Mouse (Mus musculus): ENCODE measurements around the gene Stx6. TPM values are rescaled to one million over a fixed set of nuclear protein-coding genes. Genes with fewer than 3 reads are reported as not detected.

Gene Stx6
- total and polyA plus RNA-seq, 3 experiments: 26.0 to 33.4 (median 31.8) TPM

DNA sequence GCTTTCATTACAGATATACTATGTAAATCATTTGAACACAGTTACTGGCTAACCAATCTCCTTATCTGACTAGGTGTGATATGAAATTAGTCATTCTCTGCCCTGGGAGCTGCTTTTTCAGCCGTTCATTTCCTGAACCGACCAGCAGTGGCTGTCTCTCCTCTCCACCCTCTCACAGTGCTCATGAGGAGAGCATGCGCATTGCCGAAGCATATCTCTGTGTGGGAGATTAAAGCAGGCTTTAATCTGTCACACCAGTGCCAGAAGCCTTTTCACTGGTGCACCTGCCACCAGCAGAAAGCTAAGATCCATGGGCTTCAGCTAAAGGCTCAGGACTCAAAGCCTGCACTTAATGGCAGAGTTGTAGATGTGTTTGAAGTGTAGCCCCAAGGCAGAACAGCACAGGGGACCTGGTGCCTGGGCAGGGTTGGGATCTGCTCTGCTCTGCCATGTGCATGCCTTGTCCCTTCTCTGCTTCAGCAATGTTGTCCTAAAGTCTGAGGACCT is 42.9 kb downstream of the Stx6 start:
- no peak overlapping the region for H3K4me3 ChIP-seq (replicated peaks in 1 of 3; ENCODE audit: low read depth in 2 of 3, low read length in 2 of 3, poor library complexity in 1 of 3)
- H3K36me3 ChIP-seq (replicated peaks in 1 of 2; ENCODE audit: control insufficient read depth in 1 of 2, insufficient read depth in 1 of 2, low read length in 1 of 2): peaks cover 42 to 93% of the 10 kb centered on the region in 2 experiments
- in situ Hi-C loops (cut with MboI; ENCODE audit: low pct_ligation_motif_present, low pct_unique_long_range_greater_than_20kb, low sequenced_read_pairs): loop anchor here (25.0 kb wide), 1 partner anchor 914 kb away; no protein-coding TSS in a partner anchor
- no peak overlapping the region for H3K27ac ChIP-seq (ENCODE audit: insufficient read depth, low read depth)
- peaks cover 3 to 14% of the 10 kb centered on the region in 2 experiments for H3K4me1 ChIP-seq (ENCODE audit: control insufficient read depth in 1 of 2, insufficient read depth in 2 of 2)
- dilution Hi-C loops (cut with MboI; ENCODE audit: extremely low pct_ligation_motif_present, extremely low pct_unique_long_range_greater_than_20kb, low sequenced_read_pairs): loop anchor here (25.0 kb wide), 1 partner anchor 164 kb away; no protein-coding TSS in a partner anchor
- no peak overlapping the region for H3K9ac ChIP-seq (ENCODE audit: insufficient read depth, low read depth)
- peaks cover 3% of the 10 kb centered on the region for H3K9me3 ChIP-seq (replicated peaks; ENCODE audit: low read length)
- no peak for TF ChIP-seq CTCF (conservative IDR thresholded peaks at IDR 0.05 in 1 of 2, IDR thresholded peaks at IDR 0.05 in 1 of 2; ENCODE audit: low read depth in 2 of 2, low read length in 2 of 2)
- TF ChIP-seq SIN3A (IDR thresholded peaks at IDR 0.05; ENCODE audit: low read length): no peak
- TF ChIP-seq POLR2A (IDR thresholded peaks at IDR 0.05; ENCODE audit: low read depth, low read length): no peak
- TF ChIP-seq JUN (IDR thresholded peaks at IDR 0.05; ENCODE audit: insufficient read depth, low read depth, low read length): no peak
- TF ChIP-seq MAFK (IDR thresholded peaks at IDR 0.05; ENCODE audit: insufficient replicate concordance, low read length): no peak
- no peak for TF ChIP-seq NELFE (IDR thresholded peaks at IDR 0.05; ENCODE audit: low read depth, low read length)
- no peak for TF ChIP-seq TBP (conservative IDR thresholded peaks at IDR 0.05; ENCODE audit: low read depth, low read length)
- TF ChIP-seq RAD21 (IDR thresholded peaks at IDR 0.05; ENCODE audit: low read depth, low read length): no peak
- no peak for TF ChIP-seq PAX5 (IDR thresholded peaks at IDR 0.05; ENCODE audit: low read length)
- no peak for TF ChIP-seq USF1 (IDR thresholded peaks at IDR 0.05; ENCODE audit: low read depth, low read length)
- TF ChIP-seq ZC3H11A (IDR thresholded peaks at IDR 0.05; ENCODE audit: low read depth, low read length): no peak
- no peak for TF ChIP-seq EP300 (IDR thresholded peaks at IDR 0.05; ENCODE audit: low read length)
- TF ChIP-seq CHD2 (IDR thresholded peaks at IDR 0.05; ENCODE audit: low read length): no peak
- no peak for TF ChIP-seq GABPA (IDR thresholded peaks at IDR 0.05; ENCODE audit: insufficient replicate concordance, low read depth, low read length)
- no peak for DNase-seq (ENCODE audit: extremely low read depth)
- no peaks in the 10 kb centered on the region for H3K27me3 ChIP-seq (replicated peaks)
- H3K79me2 ChIP-seq (replicated peaks; ENCODE audit: control insufficient read depth, extremely low read depth, insufficient read depth, poor library complexity, severe bottlenecking): no peaks in the 10 kb centered on the region
- H3K4me2 ChIP-seq (ENCODE audit: insufficient read depth, low read depth, poor library complexity, severe bottlenecking): no peak overlapping the region

- Histone ChIP-seq H3K27me3 (replicated peaks) (no peaks in the 10 kb centered on the region), H3K4me3 (replicated peaks in 1 of 3; ENCODE audit: low read depth in 2 of 3, low read length in 2 of 3, poor library complexity in 1 of 3) (no peak overlapping the region), H3K9me3 (replicated peaks; ENCODE audit: low read length) (peaks cover 3% of the 10 kb centered on the region), H3K36me3 (replicated peaks in 1 of 2; ENCODE audit: control insufficient read depth in 1 of 2, insufficient read depth in 1 of 2, low read length in 1 of 2) (peaks cover 42 to 92% of the 10 kb centered on the region in 2 experiments), H3K4me1 (ENCODE audit: control insufficient read depth in 1 of 2, insufficient read depth in 2 of 2) (peaks cover 3 to 14% of the 10 kb centered on the region in 2 experiments), H3K27ac (ENCODE audit: insufficient read depth, low read depth) (no peak overlapping the region), H3K4me2 (ENCODE audit: insufficient read depth, low read depth, poor library complexity, severe bottlenecking) (no peak overlapping the region), H3K79me2 (replicated peaks; ENCODE audit: control insufficient read depth, extremely low read depth, insufficient read depth, poor library complexity, severe bottlenecking) (no peaks in the 10 kb centered on the region), H3K9ac (ENCODE audit: insufficient read depth, low read depth) (no peak overlapping the region)
- DNase-seq (ENCODE audit: extremely low read depth): no peak
- TF ChIP-seq IRF4 (IDR thresholded peaks at IDR 0.05; ENCODE audit: low read depth, low read length) (no peak), E2F4 (IDR thresholded peaks at IDR 0.05; ENCODE audit: insufficient replicate concordance, low read depth, low read length) (no peak), EP300 (IDR thresholded peaks at IDR 0.05; ENCODE audit: low read length) (no peak), MAFK (IDR thresholded peaks at IDR 0.05; ENCODE audit: insufficient replicate concordance, low read length) (no peak), TCF12 (IDR thresholded peaks at IDR 0.05; ENCODE audit: low read depth, low read length) (no peak), JUND (conservative IDR thresholded peaks at IDR 0.05; ENCODE audit: low read depth, low read length) (no peak), POLR2AphosphoS2 (IDR thresholded peaks at IDR 0.05; ENCODE audit: low read depth, low read length) (no peak), RCOR1 (conservative IDR thresholded peaks at IDR 0.05; ENCODE audit: low read depth, low read length) (no peak), RAD21 (IDR thresholded peaks at IDR 0.05; ENCODE audit: low read depth, low read length) (no peak), CTCF (conservative IDR thresholded peaks at IDR 0.05 in 1 of 2, IDR thresholded peaks at IDR 0.05 in 1 of 2; ENCODE audit: low read depth in 2 of 2, low read length in 2 of 2) (no peak), MAX (IDR thresholded peaks at IDR 0.05; ENCODE audit: low read length) (no peak), SMC3 (IDR thresholded peaks at IDR 0.05; ENCODE audit: low read depth, low read length) (no peak)
- in situ Hi-C loops (cut with MboI; ENCODE audit: low pct_ligation_motif_present, low pct_unique_long_range_greater_than_20kb, low sequenced_read_pairs) (loop anchor here (25.0 kb wide), 1 partner anchor 915 kb away; no protein-coding TSS in a partner anchor), dilution Hi-C loops (cut with MboI; ENCODE audit: extremely low pct_ligation_motif_present, extremely low pct_unique_long_range_greater_than_20kb, low sequenced_read_pairs) (loop anchor here (25.0 kb wide), 1 partner anchor 165 kb away; no protein-coding TSS in a partner anchor)
These were observed 43.4 kb downstream of the Stx6 start for GRCm38 (mm10) chr1:155201914-155202313.
